Mouse (Mus musculus): Measurements from ENCODE around the gene Dnaja1. TPM values are rescaled to one million over a fixed set of nuclear protein-coding genes. Genes with fewer than 3 reads are reported as not detected.
A peak's percentile ranks its signal among the peaks of the same experiment; 100 is the strongest.

Gene Dnaja1
- 695 and 704 TPM in 2 replicates for polyA plus RNA-seq (2015; fragmentation: Nextera tagmentation; extraction: Ambion mirVana)

DNA sequence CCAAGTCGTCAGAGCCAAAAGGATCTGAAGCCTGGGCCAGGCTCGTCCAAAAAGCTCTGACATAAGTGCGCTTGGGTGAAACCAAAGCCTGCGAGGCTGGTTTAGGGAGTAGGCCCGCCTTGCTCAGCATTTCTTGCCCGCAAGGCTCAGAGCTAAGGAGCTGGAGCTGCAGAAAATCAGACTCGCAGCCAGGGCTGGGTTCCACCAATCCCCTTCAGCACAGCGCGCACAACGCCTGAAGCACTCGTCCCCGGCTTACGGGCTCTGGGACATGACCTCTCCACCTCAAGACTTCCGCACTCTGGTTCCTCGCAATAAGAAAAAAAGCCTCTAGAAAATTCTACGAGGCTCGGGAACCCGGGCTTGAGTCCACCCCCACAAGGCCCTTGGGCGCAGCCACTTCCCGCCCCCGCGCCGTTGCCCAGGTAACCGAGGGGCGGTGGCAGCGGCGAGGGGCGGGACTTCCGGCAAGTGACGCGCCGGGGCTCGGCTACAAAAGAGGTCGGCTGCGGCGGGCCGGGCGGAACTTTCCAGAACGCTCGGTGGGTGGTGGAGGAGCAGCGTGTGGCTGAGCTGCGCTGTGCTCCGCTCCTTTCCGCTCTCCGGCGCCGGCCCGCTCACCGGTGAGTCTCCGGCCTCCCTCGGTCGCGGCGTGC, at the start of gene Dnaja1:
Gene Dnaja1 (plus strand): TSS at position 140 of the 656 bp plus-strand sequence.
- under 1% methylated on average over 54 of the region's 54 CpGs for WGBS
- ATAC-seq (replicated peaks): peak; percentile 91

GRCm38 (mm10) chr4:40673526-40673925, 48.4 kb upstream of the Dnaja1 start:
- H3K9me3 ChIP-seq: no peaks in the 10 kb centered on the region
- H3K9ac ChIP-seq (replicated peaks): no peak overlapping the region
- no peak for ATAC-seq (replicated peaks)
- 95% methylated on average over 5 of the region's 5 CpGs for WGBS
- no peaks in the 10 kb centered on the region for H3K27me3 ChIP-seq
- H3K4me1 ChIP-seq: peaks cover 6% of the 10 kb centered on the region; the same call in 1 of the 2 replicates
- no peak overlapping the region for H3K4me2 ChIP-seq (replicated peaks)
- H3K36me3 ChIP-seq: no peaks in the 10 kb centered on the region
- no peak overlapping the region for H3K27ac ChIP-seq (replicated peaks)
- no peak overlapping the region for H3K4me3 ChIP-seq

More for the DNA sequence above, at the start of gene Dnaja1:
- Histone ChIP-seq H3K4me3 (peak within 1 kb of the TSS; percentile 89), H3K36me3 (peaks cover 27% of the 10 kb centered on the region), H3K9me3 (no peaks in the 10 kb centered on the region), H3K4me2 (replicated peaks) (peak within 1 kb of the TSS; percentile 76), H3K9ac (replicated peaks) (peak within 1 kb of the TSS; percentile 88), H3K4me1 (peaks cover 51% of the 10 kb centered on the region), H3K27ac (replicated peaks) (peak within 1 kb of the TSS; percentile 99), H3K27me3 (no peaks in the 10 kb centered on the region)

DNA sequence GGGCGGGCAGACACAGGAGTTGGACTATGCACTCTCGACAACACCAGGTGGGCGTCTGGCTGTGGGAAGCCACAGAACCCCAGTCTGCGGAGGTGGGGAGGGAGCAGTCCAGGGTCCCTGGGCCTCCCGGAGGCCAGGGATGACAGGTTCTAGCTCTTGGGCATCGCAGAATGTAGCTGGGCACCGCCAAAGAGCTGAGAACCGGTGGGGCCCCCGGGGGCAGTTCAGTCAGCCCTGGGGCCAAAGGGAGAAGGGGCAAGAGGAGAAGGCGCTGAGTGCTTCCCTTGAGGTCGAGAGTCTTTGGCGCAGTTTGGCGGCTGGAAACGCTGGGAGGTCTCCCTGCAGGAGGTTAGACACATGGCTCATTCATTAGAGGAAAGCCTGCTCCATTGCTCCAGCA, 45.6 kb upstream of the Dnaja1 start:
- H3K27ac ChIP-seq (replicated peaks): no peak overlapping the region
- WGBS: 19% methylated on average over 14 of the region's 14 CpGs
- H3K4me2 ChIP-seq (replicated peaks): 0 out of 2 replicates have a peak overlapping the region, but pooled peaks have one; percentile 17
- no peak overlapping the region for H3K4me3 ChIP-seq
- no peaks in the 10 kb centered on the region for H3K27me3 ChIP-seq
- no peak for ATAC-seq (replicated peaks)
- H3K36me3 ChIP-seq: no peaks in the 10 kb centered on the region
- H3K4me1 ChIP-seq: peaks cover 6% of the 10 kb centered on the region; the same call in 1 of the 2 replicates
- no peaks in the 10 kb centered on the region for H3K9me3 ChIP-seq
- no peak overlapping the region for H3K9ac ChIP-seq (replicated peaks)

- 0 out of 2 replicates have a peak, but pooled peaks have one; percentile 24 for ATAC-seq (replicated peaks)
These were observed 44.8 kb upstream of the Dnaja1 start for GRCm38 (mm10) chr4:40677132-40677531.

GRCm38 (mm10) chr4:40680250-40680860, 41.6 kb upstream of the Dnaja1 start:
- Histone ChIP-seq H3K4me2 (replicated peaks) (no peak overlapping the region), H3K27me3 (no peaks in the 10 kb centered on the region), H3K27ac (replicated peaks) (no peak overlapping the region), H3K4me1 (peaks cover 6% of the 10 kb centered on the region; the same call in 1 of the 2 replicates), H3K4me3 (no peak overlapping the region), H3K9me3 (no peaks in the 10 kb centered on the region), H3K36me3 (no peaks in the 10 kb centered on the region), H3K9ac (replicated peaks) (no peak overlapping the region)
- 0 out of 2 replicates have a peak, but pooled peaks have one; percentile 15 for ATAC-seq (replicated peaks)
- WGBS: 53% methylated on average over 5 of the region's 5 CpGs

More at GRCm38 (mm10) chr4:40677132-40677531, 44.8 kb upstream of the Dnaja1 start:
- no peaks in the 10 kb centered on the region for H3K27me3 ChIP-seq
- no peak overlapping the region for H3K9ac ChIP-seq (replicated peaks)
- WGBS: 39% methylated on average over 5 of the region's 5 CpGs
- H3K4me3 ChIP-seq: no peak overlapping the region
- H3K27ac ChIP-seq (replicated peaks): no peak overlapping the region
- no peaks in the 10 kb centered on the region for H3K36me3 ChIP-seq
- H3K9me3 ChIP-seq: no peaks in the 10 kb centered on the region
- peaks cover 6% of the 10 kb centered on the region; the same call in 1 of the 2 replicates for H3K4me1 ChIP-seq
- no peak overlapping the region for H3K4me2 ChIP-seq (replicated peaks)

- Histone ChIP-seq H3K4me3 (no peak overlapping the region), H3K4me2 (replicated peaks) (no peak overlapping the region), H3K4me1 (no peaks in the 10 kb centered on the region), H3K36me3 (peaks cover 11% of the 10 kb centered on the region), H3K9me3 (no peaks in the 10 kb centered on the region), H3K27me3 (no peaks in the 10 kb centered on the region), H3K27ac (replicated peaks) (no peak overlapping the region), H3K9ac (replicated peaks) (no peak overlapping the region)
- WGBS: 26% methylated on average over 3 of the region's 3 CpGs
- no peak; the same call in 1 of the 2 replicates for ATAC-seq (replicated peaks)
These were observed 40.0 kb upstream of the Dnaja1 start for GRCm38 (mm10) chr4:40681908-40682307.

- no peak for ATAC-seq (replicated peaks)
- WGBS: 90% methylated on average over 5 of the region's 5 CpGs
- H3K4me1 ChIP-seq: no peaks in the 10 kb centered on the region
These were observed 39.6 kb upstream of the Dnaja1 start for GRCm38 (mm10) chr4:40682359-40682758.

GRCm38 (mm10) chr4:40683306-40683705, 38.6 kb upstream of the Dnaja1 start:
- H3K4me3 ChIP-seq: no peak overlapping the region
- no peak overlapping the region for H3K4me2 ChIP-seq (replicated peaks)
- no peaks in the 10 kb centered on the region for H3K9me3 ChIP-seq
- H3K9ac ChIP-seq (replicated peaks): no peak overlapping the region
- H3K36me3 ChIP-seq: peaks cover 19% of the 10 kb centered on the region
- no peak for ATAC-seq (replicated peaks)
- H3K27ac ChIP-seq (replicated peaks): no peak overlapping the region
- WGBS: 81% methylated on average over 2 of the region's 2 CpGs
- H3K4me1 ChIP-seq: no peaks in the 10 kb centered on the region
- H3K27me3 ChIP-seq: no peaks in the 10 kb centered on the region

More at GRCm38 (mm10) chr4:40682359-40682758, 39.6 kb upstream of the Dnaja1 start:
- Histone ChIP-seq H3K36me3 (peaks cover 12% of the 10 kb centered on the region), H3K9ac (replicated peaks) (no peak overlapping the region), H3K27ac (replicated peaks) (no peak overlapping the region), H3K4me2 (replicated peaks) (no peak overlapping the region), H3K9me3 (no peaks in the 10 kb centered on the region), H3K27me3 (no peaks in the 10 kb centered on the region), H3K4me3 (no peak overlapping the region)

DNA sequence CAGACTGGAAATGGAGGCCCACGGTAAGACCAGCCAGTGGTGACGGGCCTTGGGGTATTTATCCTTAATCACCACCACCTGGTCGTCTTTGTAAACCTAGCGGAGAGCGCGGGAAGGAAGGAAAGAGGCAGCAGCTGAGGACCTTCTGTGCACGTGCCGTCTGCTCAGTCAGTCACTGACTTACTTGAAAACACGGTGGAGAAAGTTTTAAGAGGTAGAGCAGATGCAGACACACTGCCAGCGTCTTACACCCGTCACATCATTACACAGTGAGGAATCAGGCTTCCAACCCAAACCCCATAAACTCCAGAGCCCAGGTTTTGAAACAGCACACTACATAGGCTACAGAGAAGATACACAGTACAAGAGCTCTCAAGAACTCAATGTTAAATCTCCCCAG, 30.9 kb upstream of the Dnaja1 start:
- Histone ChIP-seq H3K27ac (replicated peaks) (no peak overlapping the region), H3K4me3 (no peak overlapping the region), H3K9me3 (no peaks in the 10 kb centered on the region), H3K4me1 (no peaks in the 10 kb centered on the region), H3K9ac (replicated peaks) (no peak overlapping the region), H3K36me3 (peaks cover 63% of the 10 kb centered on the region), H3K4me2 (replicated peaks) (no peak overlapping the region), H3K27me3 (no peaks in the 10 kb centered on the region)
- 89% methylated on average over 11 of the region's 11 CpGs for WGBS
- ATAC-seq (replicated peaks): no peak

DNA sequence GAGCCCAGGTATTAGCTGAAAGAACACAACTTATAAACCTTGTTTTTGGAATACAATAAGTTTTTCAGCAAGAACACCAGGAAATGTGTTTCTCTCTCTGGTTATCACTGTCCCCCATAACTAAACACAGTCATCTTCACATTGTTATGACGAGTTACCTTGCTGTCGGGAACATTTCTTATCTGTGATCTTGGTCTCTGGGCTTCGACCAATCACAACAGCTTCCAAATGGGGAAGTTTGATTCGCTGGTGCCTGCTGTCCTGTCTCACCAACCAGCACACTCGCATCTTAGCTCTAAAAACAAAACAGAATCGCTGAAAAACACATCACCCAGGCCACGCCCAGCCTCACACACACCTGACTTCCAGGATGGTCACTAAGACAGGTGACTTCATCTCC, 24.9 kb upstream of the Dnaja1 start:
- Histone ChIP-seq H3K9me3 (no peaks in the 10 kb centered on the region), H3K9ac (replicated peaks) (no peak overlapping the region), H3K4me3 (no peak overlapping the region), H3K27ac (replicated peaks) (no peak overlapping the region), H3K4me2 (replicated peaks) (no peak overlapping the region), H3K36me3 (peaks cover 41% of the 10 kb centered on the region), H3K4me1 (peaks cover 13% of the 10 kb centered on the region), H3K27me3 (no peaks in the 10 kb centered on the region)
- WGBS: 87% methylated on average over 7 of the region's 7 CpGs
- ATAC-seq (replicated peaks): no peak

DNA sequence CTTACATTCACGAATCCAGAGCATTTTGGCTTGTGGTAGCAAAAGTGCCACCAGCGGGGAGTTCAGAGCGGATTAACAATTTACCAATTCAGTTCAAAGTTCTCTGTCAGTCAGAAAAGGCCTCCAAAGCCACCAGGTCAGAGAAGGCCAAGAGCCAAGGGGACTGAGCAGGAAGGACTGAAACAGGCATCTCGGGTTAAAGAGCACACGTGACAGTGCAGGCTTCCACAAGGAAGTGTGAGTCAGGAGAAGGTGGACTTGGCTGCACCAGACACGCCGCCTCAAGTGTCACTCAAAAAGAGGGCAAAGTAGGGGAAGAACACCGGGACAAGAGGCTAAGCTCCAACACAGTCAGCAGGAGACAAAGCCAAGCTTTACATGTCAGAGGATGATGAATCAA, 21.7 kb upstream of the Dnaja1 start:
- Histone ChIP-seq H3K9ac (replicated peaks) (no peak overlapping the region), H3K4me3 (no peak overlapping the region), H3K27me3 (no peaks in the 10 kb centered on the region), H3K27ac (replicated peaks) (no peak overlapping the region), H3K36me3 (peaks cover 13% of the 10 kb centered on the region; the same call in 1 of the 2 replicates), H3K4me2 (replicated peaks) (no peak overlapping the region), H3K4me1 (peaks cover 25% of the 10 kb centered on the region), H3K9me3 (no peaks in the 10 kb centered on the region)
- WGBS: 89% methylated on average over 8 of the region's 8 CpGs
- ATAC-seq (replicated peaks): no peak

- Histone ChIP-seq H3K36me3 (peaks cover under 1% of the 10 kb centered on the region; the same call in 1 of the 2 replicates), H3K9ac (replicated peaks) (0 out of 2 replicates have a peak overlapping the region, but pooled peaks have one; percentile 65), H3K27me3 (no peaks in the 10 kb centered on the region), H3K4me2 (replicated peaks) (peak overlapping the region; percentile 72), H3K27ac (replicated peaks) (no peak overlapping the region), H3K4me3 (peak overlapping the region; percentile 62), H3K4me1 (peaks cover 25% of the 10 kb centered on the region), H3K9me3 (no peaks in the 10 kb centered on the region)
- WGBS: 91% methylated on average over 3 of the region's 3 CpGs
- no peak for ATAC-seq (replicated peaks)
These were observed 20.2 kb upstream of the Dnaja1 start for GRCm38 (mm10) chr4:40701796-40702195.
